Mouse (Mus musculus): ENCODE results near the gene Ccdc183.

Ccdc183 gene

GRCm38 (mm10) chr2:25577951-25578795, 39.3 kb downstream of the Ccdc183 start:
- peak; percentile 67 to 77 for DNase-seq

- DNase-seq = peak; percentile 60 to 63
These were observed 40.2 kb downstream of the Ccdc183 start for GRCm38 (mm10) chr2:25576965-25577891.

- DNase-seq = peak; percentile 39 to 49
These were observed 41.2 kb downstream of the Ccdc183 start for GRCm38 (mm10) chr2:25576028-25576850.

- peak; percentile 77 to 81 for DNase-seq
These were observed 41.9 kb downstream of the Ccdc183 start for GRCm38 (mm10) chr2:25575432-25576027.

- DNase-seq = peak; percentile 96 to 98
These were observed 42.7 kb downstream of the Ccdc183 start, which contains the start of the genes Mamdc4 and Phpt1 for GRCm38 (mm10) chr2:25574579-25575431. TSS of gene Mamdc4 (minus strand) at chr2:25574845. TSS of gene Phpt1 (minus strand) at chr2:25575224.

GRCm38 (mm10) chr2:25574136-25574535, 43.3 kb downstream of the Ccdc183 start:
- peak in 1 of 2 experiments; percentile 34 for DNase-seq

GRCm38 (mm10) chr2:25573068-25573467, 44.4 kb downstream of the Ccdc183 start:
- peak in 1 of 2 experiments; percentile 30 for DNase-seq

- peak in 1 of 2 experiments; percentile 4 for DNase-seq
These were observed 46.3 kb downstream of the Ccdc183 start for GRCm38 (mm10) chr2:25571221-25571620.

GRCm38 (mm10) chr2:25569323-25569722, 48.2 kb downstream of the Ccdc183 start:
- peak in 1 of 2 experiments; percentile 11 for DNase-seq

GRCm38 (mm10) chr2:25568473-25569019, 48.9 kb downstream of the Ccdc183 start:
- DNase-seq = peak in 1 of 2 experiments; percentile 8

GRCm38 (mm10) chr2:25566558-25566957, 50.9 kb downstream of the Ccdc183 start:
- peak in 1 of 2 experiments; percentile 31 for DNase-seq

GRCm38 (mm10) chr2:25565741-25566140, 51.7 kb downstream of the Ccdc183 start:
- no peak for DNase-seq

GRCm38 (mm10) chr2:25561946-25562345, 55.5 kb downstream of the Ccdc183 start:
- DNase-seq = peak; percentile 60 to 65

- peak in 1 of 2 experiments; percentile 3 for DNase-seq
These were observed 56.9 kb downstream of the Ccdc183 start for GRCm38 (mm10) chr2:25560551-25560950.

GRCm38 (mm10) chr2:25558774-25559173, 58.7 kb downstream of the Ccdc183 start:
- DNase-seq = peak in 1 of 2 experiments; percentile 6
